Comparison of ENCODE assay signal across 9 mouse cellular contexts in genomic region chr2:101862219-101863123, GRCm38 (mm10). TPM values are rescaled to one million over a fixed set of nuclear protein-coding genes. Genes with fewer than 3 reads are reported as not detected.
A peak's percentile ranks its signal among the peaks of the same experiment; 100 is the strongest.
DNase-seq lines count a peak whose midpoint lies in the region; ATAC-seq lines count a peak whose summit lies in the region.
"Had no signal": no experiment of that assay in that cellular context is flagged by ENCODE, and none has a peak within 500 bp of the region (broad histone marks: within the 10 kb centered on the region; RNA-seq: fewer than 3 reads in every experiment).

No protein-coding gene starts in this region.

- ATAC-seq in lung, embryonic 15.5 days (ENCODE audit: borderline replicate concordance, extremely low read depth, low FRiP score, low TSS enrichment), result peak; percentile 75; the same call in 1 of the 2 replicates
- no peak for ATAC-seq in liver, embryonic 11.5 days (replicated peaks; ENCODE audit: low FRiP score)

- peak; percentile 27 to 49 for DNase-seq in left cerebral cortex, postnatal 10 days (ENCODE audit: extremely low spot score in 1 of 2, low spot score in 2 of 2)
- DNase-seq in left cerebral cortex, adult 8-10 months (ENCODE audit: low spot score in 2 of 2), result no peak
- peak; percentile 74 for DNase-seq in adrenal gland, postnatal 25 days
- DNase-seq in heart, postnatal 4 days, result peak; percentile 56
- no peak for DNase-seq in liver, embryonic 11.5 days (ENCODE audit: low spot score)
- DNase-seq in spleen, postnatal 4 days (ENCODE audit: low spot score in 2 of 2), result no peak
- DNase-seq in frontal cortex, postnatal 36 days (ENCODE audit: low spot score in 2 of 2), result no peak

- peaks cover 12% of the 10 kb centered on the region; the same call in 1 of the 2 replicates for H3K4me1 ChIP-seq in lung, embryonic 15.5 days
- no peaks in the 10 kb centered on the region for H3K4me1 ChIP-seq in liver, embryonic 11.5 days (replicated peaks; ENCODE audit: control insufficient read depth, insufficient read depth, low read length)

- 0 out of 2 replicates have a peak overlapping the region, but pooled peaks have one; percentile 21 for H3K27ac ChIP-seq in lung, embryonic 15.5 days
- no peak overlapping the region for H3K27ac ChIP-seq in liver, embryonic 11.5 days (ENCODE audit: low read depth, low read length)

- 48% methylated on average over 15 of the region's 15 CpGs for WGBS in lung, embryonic 15.5 days
- 64% methylated on average over 15 of the region's 15 CpGs for WGBS in liver, embryonic 11.5 days

- intact Hi-C loops in left cerebral cortex, postnatal 10 days (cut with DNase I), result no loop called here

- H3K9ac ChIP-seq in lung, embryonic 15.5 days, result no peak overlapping the region
- no peak overlapping the region for H3K9ac ChIP-seq in liver, embryonic 11.5 days (ENCODE audit: low read depth, low read length)

- no peaks in the 10 kb centered on the region for H3K9me3 ChIP-seq in lung, embryonic 15.5 days
- H3K9me3 ChIP-seq in liver, embryonic 11.5 days (ENCODE audit: control insufficient read depth, low read length), result no peaks in the 10 kb centered on the region

- H3K36me3 ChIP-seq in lung, embryonic 15.5 days, result no peaks in the 10 kb centered on the region
- H3K36me3 ChIP-seq in liver, embryonic 11.5 days (ENCODE audit: control insufficient read depth, insufficient read depth, low read length), result no peaks in the 10 kb centered on the region

- H3K27me3 ChIP-seq in lung, embryonic 15.5 days, result no peaks in the 10 kb centered on the region
- no peaks in the 10 kb centered on the region; the same call in none of the 2 replicates for H3K27me3 ChIP-seq in liver, embryonic 11.5 days (replicated peaks; ENCODE audit: control insufficient read depth, insufficient read depth, low read length)

- no peak overlapping the region for H3K4me3 ChIP-seq in lung, embryonic 15.5 days
- no peak overlapping the region for H3K4me3 ChIP-seq in liver, embryonic 11.5 days (ENCODE audit: low read depth, low read length)
- H3K4me3 ChIP-seq: erythroblast, embryonic 14.5 days had no signal

- H3K4me2 ChIP-seq in lung, embryonic 15.5 days, result no peak overlapping the region
- H3K4me2 ChIP-seq in liver, embryonic 11.5 days, result no peak overlapping the region

RNA-seq across cellular contexts. Expression of gene Prr5l, which starts 20.4 kb away (rescaled TPM):
- 1 to 10 TPM; 2.3 to 4.5 TPM for total RNA-seq in left cerebral cortex, postnatal 10 days (2021)
- total RNA-seq in left cerebral cortex, adult 8-10 months (2022), result 10 to 100 TPM; 13.1 to 18.4 (median 13.6) TPM
- total RNA-seq in adrenal gland, postnatal 25 days (2021), result 5.9 and 6.6 TPM in 2 replicates
- 1 to 10 TPM; 3.8 to 4.6 TPM for total RNA-seq in heart, postnatal 4 days (2021)
- 40.5 and 41.7 TPM in 2 replicates for polyA plus RNA-seq in lung, embryonic 15.5 days (2015; fragmentation: Nextera tagmentation; extraction: Ambion mirVana)
- 8.5 and 8.9 TPM in 2 replicates for polyA plus RNA-seq in liver, embryonic 11.5 days (2014; fragmentation: Nextera tagmentation; extraction: Ambion mirVana)

RNA-seq across cellular contexts. Expression of gene Commd9, which starts 23.6 kb away (rescaled TPM):
- 10 to 100 TPM; 41.3 to 42.2 TPM for total RNA-seq in left cerebral cortex, postnatal 10 days (2021)
- 10 to 100 TPM; 37.2 to 45.9 (median 40.3) TPM for total RNA-seq in left cerebral cortex, adult 8-10 months (2022)
- total RNA-seq in adrenal gland, postnatal 25 days (2021), result 45.3 and 49.6 TPM in 2 replicates
- total RNA-seq in heart, postnatal 4 days (2021), result 10 to 100 TPM; 28.4 to 30.1 TPM
- polyA plus RNA-seq in lung, embryonic 15.5 days (2015; fragmentation: Nextera tagmentation; extraction: Ambion mirVana), result 58.8 and 64.6 TPM in 2 replicates
- 46.1 and 47.6 TPM in 2 replicates for polyA plus RNA-seq in liver, embryonic 11.5 days (2014; fragmentation: Nextera tagmentation; extraction: Ambion mirVana)

Comparison
In these comparisons a context has a peak if more than half of its experiments do, and no peak if none do; other contexts are left out.
1. DNase-seq: peak in left cerebral cortex, postnatal 10 days (2 of 2), adrenal gland, postnatal 25 days (single experiment) and heart, postnatal 4 days (single experiment); none in left cerebral cortex, adult 8-10 months (0 of 2), liver, embryonic 11.5 days (single experiment), spleen, postnatal 4 days (0 of 2) and frontal cortex, postnatal 36 days (0 of 2).